Mouse (Mus musculus) left cerebral cortex, postnatal 14 days (tissue): ENCODE data around the gene Stim1. TPM values are rescaled to one million over a fixed set of nuclear protein-coding genes. Genes with fewer than 3 reads are reported as not detected.

Experiments used
- DNase-seq, 2 experiments: peaks; one replicate each; pipeline ENCODE4 v3.0.0; 2021 to 2022; ENCODE audit warnings: low spot score in 2 of 2, mixed read lengths in 1 of 2
- intact Hi-C: fragments of 180-260 bp; cut with DNase I; formaldehyde crosslinking; loops from one replicate; pipeline ENCODE4 v1.15.1; 2025
- long read RNA-seq, 2 experiments: library from polyadenylated mRNA; stranded (forward); transcript quantifications; one replicate each; pipeline ENCODE4 v2.0.0; 2021
- total RNA-seq, 2 experiments: library from RNA; stranded (reverse); gene quantifications; 2 replicates each; pipeline ENCODE4 v1.2.3; 2021

Stim1 gene
- 10 to 100 TPM; 84.7 to 88.7 TPM for total RNA-seq
- long read RNA-seq, experiment 1, full-length matches to known transcripts = 7 of 23 reads
- long read RNA-seq, experiment 1, partial matches to known transcripts = 9 of 23 reads
- long read RNA-seq, experiment 1, other reads (novel, unspliced or antisense) = 7 of 23 reads
- long read RNA-seq, experiment 2, full-length matches to known transcripts = 13 of 24 reads
- long read RNA-seq, experiment 2, partial matches to known transcripts = 5 of 24 reads
- long read RNA-seq, experiment 2, other reads (novel, unspliced or antisense) = 6 of 24 reads

GRCm38 (mm10) chr7:102267601-102268394 is at the start of gene Stim1:
TSS of gene Stim1 (plus strand) at chr7:102267806.
- intact Hi-C loops = loop anchor here (2.0 kb wide), 1 partner anchor 149 kb away; no protein-coding TSS in a partner anchor
- DNase-seq = peak; percentile 28 to 42

- DNase-seq = no peak
- intact Hi-C loops = no loop called here
Observed at GRCm38 (mm10) chr7:102221899-102222298, 45.7 kb upstream of the Stim1 start.

- peak in 1 of 2 experiments; percentile 38 for DNase-seq
- intact Hi-C loops = no loop called here
Observed at GRCm38 (mm10) chr7:102222336-102222735, 45.3 kb upstream of the Stim1 start.

- DNase-seq = peak in 1 of 2 experiments; percentile 55
- intact Hi-C loops = no loop called here
Observed at GRCm38 (mm10) chr7:102222830-102223556, 44.6 kb upstream of the Stim1 start.

- no peak for DNase-seq
- intact Hi-C loops = no loop called here
Observed at GRCm38 (mm10) chr7:102223883-102224738, 43.5 kb upstream of the Stim1 start.

GRCm38 (mm10) chr7:102226051-102226450 is 41.6 kb upstream of the Stim1 start:
- intact Hi-C loops = no loop called here
- no peak for DNase-seq

- intact Hi-C loops = no loop called here
- no peak for DNase-seq
Observed at GRCm38 (mm10) chr7:102228049-102228670, 39.4 kb upstream of the Stim1 start.

GRCm38 (mm10) chr7:102229814-102230213 is 37.8 kb upstream of the Stim1 start:
- DNase-seq = no peak
- intact Hi-C loops = no loop called here

GRCm38 (mm10) chr7:102233059-102233458 is 34.5 kb upstream of the Stim1 start:
- DNase-seq = no peak
- intact Hi-C loops = no loop called here

- no peak for DNase-seq
- intact Hi-C loops = no loop called here
Observed at GRCm38 (mm10) chr7:102238686-102239286, 28.8 kb upstream of the Stim1 start.

GRCm38 (mm10) chr7:102239591-102239990 is 28.0 kb upstream of the Stim1 start:
- intact Hi-C loops = no loop called here
- no peak for DNase-seq

GRCm38 (mm10) chr7:102242371-102242770 is 25.2 kb upstream of the Stim1 start:
- DNase-seq = no peak
- intact Hi-C loops = loop anchor here (10.0 kb wide), 1 partner anchor 588 kb away; no protein-coding TSS in a partner anchor

GRCm38 (mm10) chr7:102242917-102243316 is 24.7 kb upstream of the Stim1 start:
- intact Hi-C loops = loop anchor here (10.0 kb wide), 1 partner anchor 588 kb away; no protein-coding TSS in a partner anchor
- no peak for DNase-seq

GRCm38 (mm10) chr7:102243870-102244269 is 23.7 kb upstream of the Stim1 start:
- no peak for DNase-seq

GRCm38 (mm10) chr7:102244782-102245535 is 22.6 kb upstream of the Stim1 start:
- intact Hi-C loops = loop anchor here (10.0 kb wide), 1 partner anchor 590 kb away; no protein-coding TSS in a partner anchor
- DNase-seq = no peak

More at GRCm38 (mm10) chr7:102243870-102244269, 23.7 kb upstream of the Stim1 start:
- intact Hi-C loops = loop anchor here (10.0 kb wide), 1 partner anchor 589 kb away; no protein-coding TSS in a partner anchor

- DNase-seq = peak; percentile 20 to 44
- intact Hi-C loops = loop anchor here (10.0 kb wide), 1 partner anchor 591 kb away; no protein-coding TSS in a partner anchor
Observed at GRCm38 (mm10) chr7:102245775-102246174, 21.8 kb upstream of the Stim1 start.

- intact Hi-C loops = loop anchor here (10.0 kb wide), 1 partner anchor 591 kb away; no protein-coding TSS in a partner anchor
Observed at GRCm38 (mm10) chr7:102246265-102246664, 21.3 kb upstream of the Stim1 start.

More at GRCm38 (mm10) chr7:102246265-102246664, 21.3 kb upstream of the Stim1 start:
- DNase-seq = no peak
